Mouse (Mus musculus) hindbrain, embryonic 14.5 days (tissue): ENCODE results near the gene Gm32742. TPM values are rescaled to one million over a fixed set of nuclear protein-coding genes. Genes with fewer than 3 reads are reported as not detected.
A peak's percentile ranks its signal among the peaks of the same experiment; 100 is the strongest.

Experiments
- ATAC-seq: fragments of 200-750 bp; cut with Nextera tagmentation; 2 replicates; pipeline ENCODE4 v1.8.0; 2017; ENCODE audit warnings: moderate number of reproducible peaks, mild to moderate bottlenecking, moderate TSS enrichment, moderate library complexity; ENCODE audit not compliant: low FRiP score
- DNase-seq: peaks from one replicate; pipeline ENCODE4 v3.0.0-alpha.2; 2015; ENCODE audit warnings: low spot score
- H3K27ac ChIP-seq: fragments of 300-500 bp; sonication (generic); 2 replicates; pipeline ENCODE4 v1.5.1; 2014; ENCODE audit warnings: mild to moderate bottlenecking, moderate library complexity
- H3K27me3 ChIP-seq: fragments of 300-500 bp; sonication (generic); 2 replicates; pipeline ENCODE4 v1.6.1; 2014; ENCODE audit warnings: mild to moderate bottlenecking, low read length, mixed read lengths; ENCODE audit not compliant: control insufficient read depth, insufficient read depth
- H3K36me3 ChIP-seq: fragments of 300-500 bp; sonication (generic); replicated peaks from 2 replicates; pipeline ENCODE4 v1.6.1; 2014; ENCODE audit not compliant: control insufficient read depth, insufficient read depth
- H3K4me1 ChIP-seq: fragments of 300-500 bp; sonication (generic); replicated peaks from 2 replicates; pipeline ENCODE4 v1.6.1; 2014; ENCODE audit warnings: antibody characterized with exemption, low read length, mixed read lengths; ENCODE audit not compliant: control insufficient read depth, insufficient read depth
- H3K4me2 ChIP-seq: fragments of 300-500 bp; sonication (generic); replicated peaks from 2 replicates; pipeline ENCODE4 v1.6.1; 2014; ENCODE audit warnings: mild to moderate bottlenecking, moderate library complexity
- H3K4me3 ChIP-seq: fragments of 300-500 bp; sonication (generic); replicated peaks from 2 replicates; pipeline ENCODE4 v1.5.1; 2014; ENCODE audit warnings: mild to moderate bottlenecking, low read length
- H3K9ac ChIP-seq: fragments of 300-500 bp; sonication (generic); 2 replicates; pipeline ENCODE4 v1.6.1; 2014
- H3K9me3 ChIP-seq: fragments of 300-500 bp; sonication (generic); 2 replicates; pipeline ENCODE4 v1.6.1; 2016; ENCODE audit warnings: low read length; ENCODE audit not compliant: control insufficient read depth
- WGBS: fragments of 180-500 bp; shearing (Covaris S2); extraction: QIAGEN DNeasy Blood & Tissue Kit; methylation state at CpG from one replicate; pipeline ENCODE4 v1.1.7; 2014; 5-methylcytosine and 5-hydroxymethylcytosine counted together
- microRNA counts: library from miRNA; unstranded; fragments of <30 nt; microRNA quantifications from one replicate; lab custom pipeline; 2016
- microRNA-seq: library from miRNA; unstranded; fragments of <30 nt; microRNA quantifications from one replicate; pipeline ENCODE4, GENCODE M21; 2016
- polyA plus RNA-seq: library from polyadenylated mRNA; unstranded; fragments of >200 nt; fragmentation: Nextera tagmentation; extraction: Ambion mirVana; gene quantifications from 2 replicates; pipeline ENCODE4 v1.2.1, GENCODE M21; 2014

The Gm32742 gene
- polyA plus RNA-seq, 1 experiment from 2014 or later = not detected

DNA sequence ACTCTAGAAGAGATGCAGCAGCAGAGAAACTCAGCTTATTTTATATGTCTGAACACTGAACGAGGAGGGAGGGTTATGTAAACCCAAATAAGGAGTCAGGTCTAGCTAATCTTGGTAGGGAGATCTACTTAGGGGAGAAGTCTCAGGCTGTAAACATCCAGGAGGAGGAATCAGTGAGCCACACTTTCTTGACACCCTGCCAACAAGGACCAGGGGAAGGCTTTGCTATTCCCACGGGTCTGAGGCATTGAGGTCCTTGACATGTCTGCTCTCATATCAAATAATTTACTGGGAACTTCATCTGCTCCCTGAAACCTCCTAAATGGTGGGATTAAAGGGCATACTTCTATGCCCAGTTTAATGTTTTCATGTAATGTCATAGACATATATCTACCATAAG lies 69.0 kb downstream of the Gm32742 start:
- H3K4me1 ChIP-seq = no peaks in the 10 kb centered on the region
- ATAC-seq = no peak
- no peak for DNase-seq
- no peak overlapping the region for H3K4me3 ChIP-seq
- no peaks in the 10 kb centered on the region for H3K36me3 ChIP-seq
- no peak overlapping the region for H3K4me2 ChIP-seq
- H3K27ac ChIP-seq = no peak overlapping the region
- H3K27me3 ChIP-seq = no peaks in the 10 kb centered on the region
- H3K9ac ChIP-seq = no peak overlapping the region
- H3K9me3 ChIP-seq = no peaks in the 10 kb centered on the region
- WGBS = 66% methylated on average over 2 of the region's 2 CpGs

GRCm38 (mm10) chr9:51093697-51094096 lies 71.6 kb downstream of the Gm32742 start:
- 82% methylated on average over 5 of the region's 5 CpGs for WGBS
- no peaks in the 10 kb centered on the region for H3K36me3 ChIP-seq
- no peak for ATAC-seq
- no peaks in the 10 kb centered on the region for H3K4me1 ChIP-seq
- no peak overlapping the region for H3K4me3 ChIP-seq
- no peak overlapping the region for H3K4me2 ChIP-seq
- no peaks in the 10 kb centered on the region for H3K9me3 ChIP-seq
- no peak overlapping the region for H3K27ac ChIP-seq
- H3K9ac ChIP-seq = no peak overlapping the region
- DNase-seq = no peak
- no peaks in the 10 kb centered on the region for H3K27me3 ChIP-seq

DNA sequence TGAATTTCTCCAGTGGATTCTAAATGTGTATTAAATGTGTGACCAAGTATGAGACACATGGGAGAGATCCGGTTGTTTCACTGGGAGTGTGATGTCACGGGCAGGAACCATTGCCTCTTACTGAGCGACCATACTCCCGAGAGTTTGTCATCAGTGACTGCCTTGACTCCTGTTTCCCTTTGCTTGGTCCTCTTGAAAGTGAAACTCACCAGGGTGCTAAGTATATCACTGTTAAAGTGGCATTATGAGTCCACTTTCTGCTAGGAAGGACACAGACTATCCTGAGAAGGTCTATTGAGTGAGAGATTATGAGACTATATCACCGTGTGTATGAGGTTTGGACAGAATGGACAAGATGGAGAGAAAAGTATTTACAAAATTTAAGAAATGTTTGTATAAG lies 83.7 kb downstream of the Gm32742 start:
- DNase-seq (no peak), ATAC-seq (no peak)
- H3K4me1 ChIP-seq = peaks cover 4% of the 10 kb centered on the region; the same call in 1 of the 2 replicates
- no peak overlapping the region for H3K4me2 ChIP-seq
- H3K4me3 ChIP-seq = no peak overlapping the region
- WGBS = 86% methylated on average over 5 of the region's 5 CpGs
- H3K9me3 ChIP-seq = no peaks in the 10 kb centered on the region
- H3K27ac ChIP-seq = no peak overlapping the region
- no peaks in the 10 kb centered on the region for H3K36me3 ChIP-seq
- H3K27me3 ChIP-seq = no peaks in the 10 kb centered on the region
- no peak overlapping the region for H3K9ac ChIP-seq

MicroRNAs within 50 kb of the gene (microRNA counts, 519-probe panel; counts per million panel counts)
- microRNA mmu-miR-34b-3p (lab: Ali Mortazavi, UCI) (not detected), microRNA mmu-miR-34b-5p (lab: Ali Mortazavi, UCI) (2,594 counts per million, percentile 7 among the panel's probes with 10 or more counts), microRNA mmu-miR-34c (lab: Ali Mortazavi, UCI) (not detected)

Small RNAs within 50 kb of the gene (microRNA-seq; reads per million reads assigned to microRNA genes)
- gene Mir34b = 66.8 reads per million, percentile 48 among the genes with 10 or more reads in this experiment
- gene Mir34c = 2,217 reads per million, percentile 83 among the genes with 10 or more reads in this experiment

Other genes starting within 250 kb of the Gm32742 start
- 16.1 and 17.4 TPM in 2 replicates for gene Sik2, start 156.4 kb downstream of the Gm32742 start, polyA plus RNA-seq
- not detected in 2 replicates for gene Btg4, start 104.6 kb downstream of the Gm32742 start, polyA plus RNA-seq
- gene Layn, start 88.4 kb downstream of the Gm32742 start, polyA plus RNA-seq = 2.1 TPM in 2 replicates
- 1.7 and 1.8 TPM in 2 replicates for gene 4833427G06Rik, start 63.4 kb downstream of the Gm32742 start, polyA plus RNA-seq
- gene Pou2af1, start 48.2 kb upstream of the Gm32742 start, polyA plus RNA-seq = not detected in 2 replicates
- 0.50 and 0.62 TPM in 2 replicates for gene Colca2, start 113.1 kb upstream of the Gm32742 start, polyA plus RNA-seq
- not detected in 2 replicates for gene 1810046K07Rik, start 163.4 kb upstream of the Gm32742 start, polyA plus RNA-seq